Mouse (Mus musculus) small intestine, adult 10 weeks (tissue): ENCODE results near the gene Rtraf. TPM values are rescaled to one million over a fixed set of nuclear protein-coding genes. Genes with fewer than 3 reads are reported as not detected.

Experiments used
- polyA plus RNA-seq: library from polyadenylated mRNA; stranded (reverse); fragments of 350-450 nt; fragmentation: Illumina TruSeq; extraction: RNeasy Lipid Tissue Mini Kit (QIAGEN cat#74804); gene quantifications from one replicate; pipeline ENCODE4 v1.2.3, GENCODE M21; 2014; ENCODE audit warnings: low replicate concordance

The Rtraf gene
- polyA plus RNA-seq: 284 TPM

GRCm38 (mm10) chr14:19823321-19824142 is at the start of gene Rtraf:
TSS of gene Rtraf (minus strand) at chr14:19823824.

Other genes with a start within 250 kb of the Rtraf start
- gene Gm2237, start 238.7 kb downstream of the Rtraf start, polyA plus RNA-seq: 4.1 TPM
- not detected for gene Gm5458, start 221.2 kb downstream of the Rtraf start, polyA plus RNA-seq
- gene Nid2, start 72.6 kb downstream of the Rtraf start, polyA plus RNA-seq: 9.4 TPM
- gene Gng2, start 153.8 kb upstream of the Rtraf start, polyA plus RNA-seq: 24.9 TPM